Mouse (Mus musculus): ENCODE results near the gene Rft1. TPM values are rescaled to one million over a fixed set of nuclear protein-coding genes. Genes with fewer than 3 reads are reported as not detected.

Rft1 gene
- polyA plus RNA-seq, 1 experiment from 2014 or later, result 14.0 TPM

DNA sequence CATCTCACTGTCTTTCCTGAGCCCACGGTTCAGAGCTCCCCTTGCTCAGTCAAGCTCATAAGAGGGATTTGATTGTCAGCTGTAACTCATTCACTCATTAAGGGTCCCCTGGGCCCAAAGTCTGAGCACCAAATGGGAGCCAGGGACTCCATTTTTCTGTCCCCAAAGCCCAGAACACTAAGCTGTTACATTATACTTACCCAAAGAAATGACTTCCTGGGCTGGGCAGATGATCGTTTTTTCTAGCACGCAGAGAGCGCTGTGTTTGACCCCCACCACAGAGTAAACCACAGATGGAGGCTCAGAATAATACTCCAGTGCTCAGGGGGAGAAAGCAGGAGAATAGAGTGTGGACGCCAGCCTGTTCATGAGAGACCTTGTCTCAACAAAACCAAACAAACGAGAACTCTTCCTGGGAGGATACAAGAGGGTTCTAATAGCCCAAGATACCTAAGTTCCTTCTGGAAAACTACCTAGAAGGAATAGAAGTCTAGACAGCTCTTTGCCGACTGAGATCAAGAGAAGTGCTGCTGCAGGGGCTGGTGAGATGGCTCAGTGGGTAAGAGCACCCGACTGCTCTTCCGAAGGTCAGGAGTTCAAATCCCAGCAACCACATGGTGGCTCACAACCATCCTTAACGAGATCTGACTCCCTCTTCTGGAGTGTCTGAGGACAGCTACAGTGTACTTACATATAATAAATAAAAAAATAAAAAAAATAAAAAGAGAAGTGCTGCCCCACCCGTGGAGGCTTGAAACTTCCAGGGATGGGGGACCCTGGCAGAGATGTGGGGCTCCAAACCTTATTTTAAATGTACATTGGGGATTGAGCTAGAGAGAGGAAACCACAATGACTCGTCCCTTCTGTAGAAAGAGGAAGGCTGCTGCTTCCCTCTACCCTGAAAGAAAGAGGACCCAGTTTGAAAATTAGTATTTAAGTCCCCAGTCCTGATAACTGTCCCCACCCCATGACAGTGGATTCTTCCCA lies 27.1 kb upstream of the Rft1 start:
- ATAC-seq (replicated peaks; ENCODE audit: low FRiP score, low read depth) (no peak), DNase-seq (ENCODE audit: low spot score) (no peak)
- Histone ChIP-seq H3K27me3 (ENCODE audit: insufficient read depth, low read length) (no peaks in the 10 kb centered on the region), H3K4me1 (replicated peaks; ENCODE audit: insufficient read depth, low read length) (peaks cover 15% of the 10 kb centered on the region), H3K4me2 (ENCODE audit: low read length) (peak overlapping the region; percentile 76), H3K4me3 (replicated peaks; ENCODE audit: low read depth, low read length) (peak overlapping the region; percentile 58), H3K9me3 (replicated peaks; ENCODE audit: low read length) (no peaks in the 10 kb centered on the region), H3K27ac (peak overlapping the region; percentile 87), H3K9ac (ENCODE audit: low read depth, low read length) (peak overlapping the region; percentile 78), H3K36me3 (ENCODE audit: insufficient read depth, low read length) (no peaks in the 10 kb centered on the region)
- 46% methylated on average over 12 of the region's 12 CpGs for WGBS
- TF ChIP-seq CTCF (IDR thresholded peaks at IDR 0.05; ENCODE audit: low read depth), result no peak

DNA sequence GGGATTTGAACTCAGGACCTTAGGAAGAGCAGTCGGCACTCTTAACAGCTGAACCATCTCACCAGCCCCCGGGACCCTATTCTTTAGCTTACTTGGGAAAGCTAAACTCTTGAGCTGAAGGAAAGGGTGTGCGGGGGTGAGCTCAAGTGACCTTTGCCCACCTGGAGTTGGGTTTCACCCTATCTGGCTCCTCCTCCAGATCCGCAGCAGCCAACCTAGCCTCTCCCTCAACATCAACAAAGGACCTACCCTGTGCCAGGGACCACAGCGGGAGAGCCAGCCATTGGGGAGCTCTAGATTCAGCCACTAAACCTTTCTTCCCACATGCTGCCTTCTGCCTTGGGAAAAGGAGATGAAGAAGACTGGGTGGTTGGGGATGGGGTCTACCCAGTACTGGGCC lies 25.9 kb upstream of the Rft1 start:
- peaks cover 15% of the 10 kb centered on the region for H3K4me1 ChIP-seq (replicated peaks; ENCODE audit: insufficient read depth, low read length)
- H3K4me3 ChIP-seq (replicated peaks; ENCODE audit: low read depth, low read length), result no peak overlapping the region
- ATAC-seq (replicated peaks; ENCODE audit: low FRiP score, low read depth) (no peak), DNase-seq (ENCODE audit: low spot score) (no peak)
- H3K27ac ChIP-seq, result no peak overlapping the region
- no peaks in the 10 kb centered on the region for H3K36me3 ChIP-seq (ENCODE audit: insufficient read depth, low read length)
- no peak overlapping the region for H3K9ac ChIP-seq (ENCODE audit: low read depth, low read length)
- TF ChIP-seq CTCF (IDR thresholded peaks at IDR 0.05; ENCODE audit: low read depth), result no peak
- WGBS, result 62% methylated on average over 5 of the region's 5 CpGs
- no peak overlapping the region for H3K4me2 ChIP-seq (ENCODE audit: low read length)
- no peaks in the 10 kb centered on the region for H3K9me3 ChIP-seq (replicated peaks; ENCODE audit: low read length)
- H3K27me3 ChIP-seq (ENCODE audit: insufficient read depth, low read length), result no peaks in the 10 kb centered on the region

DNA sequence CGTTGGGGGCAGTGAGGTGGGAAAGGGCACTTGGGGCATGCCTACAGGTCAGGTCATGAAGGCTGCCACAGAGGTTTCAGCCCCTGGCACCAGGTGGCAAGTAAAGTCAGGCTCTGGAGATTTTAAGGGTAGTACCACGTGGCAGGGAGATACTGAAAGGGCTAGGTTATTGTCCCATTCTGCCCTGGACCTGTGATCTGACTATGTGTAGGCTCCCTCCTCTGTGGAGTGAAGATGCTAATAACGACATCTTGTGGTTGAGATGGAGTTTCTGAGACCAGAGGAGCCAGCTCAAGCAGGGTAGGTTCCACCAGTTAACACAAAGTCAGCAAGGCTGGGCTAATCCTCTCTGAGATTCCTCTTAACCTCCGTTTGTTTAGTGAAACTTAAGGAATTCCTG lies 24.3 kb upstream of the Rft1 start:
- no peak overlapping the region for H3K9ac ChIP-seq (ENCODE audit: low read depth, low read length)
- H3K4me2 ChIP-seq (ENCODE audit: low read length), result no peak overlapping the region
- TF ChIP-seq CTCF (IDR thresholded peaks at IDR 0.05; ENCODE audit: low read depth), result no peak
- no peaks in the 10 kb centered on the region for H3K36me3 ChIP-seq (ENCODE audit: insufficient read depth, low read length)
- H3K27ac ChIP-seq, result no peak overlapping the region
- H3K9me3 ChIP-seq (replicated peaks; ENCODE audit: low read length), result no peaks in the 10 kb centered on the region
- H3K4me3 ChIP-seq (replicated peaks; ENCODE audit: low read depth, low read length), result no peak overlapping the region
- DNase-seq (ENCODE audit: low spot score) (no peak), ATAC-seq (replicated peaks; ENCODE audit: low FRiP score, low read depth) (no peak)
- peaks cover 18% of the 10 kb centered on the region for H3K4me1 ChIP-seq (replicated peaks; ENCODE audit: insufficient read depth, low read length)
- H3K27me3 ChIP-seq (ENCODE audit: insufficient read depth, low read length), result no peaks in the 10 kb centered on the region
- 46% methylated on average over 4 of the region's 4 CpGs for WGBS

DNA sequence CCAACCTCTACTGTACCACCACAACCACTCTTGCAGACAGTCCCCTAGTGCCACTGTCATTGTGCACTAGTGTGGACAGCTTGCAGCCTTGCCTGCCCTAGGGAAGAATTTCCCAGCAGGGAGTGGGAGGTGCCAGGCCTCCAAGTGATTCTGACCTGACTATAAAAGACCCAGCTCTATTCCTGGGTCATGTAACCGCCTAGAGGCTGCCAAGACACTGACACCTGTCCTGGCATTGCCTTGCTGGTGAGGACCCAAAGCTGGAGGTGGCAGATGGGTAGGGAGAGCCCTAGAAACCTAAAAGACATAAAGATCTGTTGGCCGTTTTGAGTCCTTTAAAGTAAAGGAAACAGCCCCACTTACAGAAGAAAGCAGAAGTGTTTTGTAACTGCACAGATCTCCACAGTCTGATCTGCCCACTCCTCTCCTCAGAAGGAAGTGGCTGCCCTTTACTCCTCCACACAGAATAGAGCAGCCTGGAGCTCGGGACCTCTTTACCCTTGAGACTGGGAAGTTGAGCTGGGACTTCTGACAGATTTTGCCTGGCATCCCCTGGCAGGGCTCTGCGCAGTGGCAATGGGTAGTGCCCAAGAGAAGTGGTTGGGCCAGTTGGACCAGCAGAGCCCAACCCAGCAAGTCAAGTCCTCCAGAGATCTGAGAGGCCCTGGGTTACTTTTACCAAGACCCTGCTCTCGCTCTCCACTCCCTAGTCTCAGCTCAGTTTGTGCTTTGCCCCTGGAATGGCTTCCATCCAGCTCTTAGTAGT lies 23.2 kb upstream of the Rft1 start:
- no peaks in the 10 kb centered on the region for H3K27me3 ChIP-seq (ENCODE audit: insufficient read depth, low read length)
- H3K4me2 ChIP-seq (ENCODE audit: low read length), result no peak overlapping the region
- no peak overlapping the region for H3K9ac ChIP-seq (ENCODE audit: low read depth, low read length)
- peaks cover 23% of the 10 kb centered on the region for H3K4me1 ChIP-seq (replicated peaks; ENCODE audit: insufficient read depth, low read length)
- ATAC-seq (replicated peaks; ENCODE audit: low FRiP score, low read depth) (no peak), DNase-seq (ENCODE audit: low spot score) (peak; percentile 37)
- H3K36me3 ChIP-seq (ENCODE audit: insufficient read depth, low read length), result no peaks in the 10 kb centered on the region
- WGBS, result 43% methylated on average over 5 of the region's 5 CpGs
- TF ChIP-seq CTCF (IDR thresholded peaks at IDR 0.05; ENCODE audit: low read depth), result no peak
- no peaks in the 10 kb centered on the region for H3K9me3 ChIP-seq (replicated peaks; ENCODE audit: low read length)
- peak overlapping the region; percentile 51; the same call in 1 of the 2 replicates for H3K27ac ChIP-seq
- no peak overlapping the region for H3K4me3 ChIP-seq (replicated peaks; ENCODE audit: low read depth, low read length)

DNA sequence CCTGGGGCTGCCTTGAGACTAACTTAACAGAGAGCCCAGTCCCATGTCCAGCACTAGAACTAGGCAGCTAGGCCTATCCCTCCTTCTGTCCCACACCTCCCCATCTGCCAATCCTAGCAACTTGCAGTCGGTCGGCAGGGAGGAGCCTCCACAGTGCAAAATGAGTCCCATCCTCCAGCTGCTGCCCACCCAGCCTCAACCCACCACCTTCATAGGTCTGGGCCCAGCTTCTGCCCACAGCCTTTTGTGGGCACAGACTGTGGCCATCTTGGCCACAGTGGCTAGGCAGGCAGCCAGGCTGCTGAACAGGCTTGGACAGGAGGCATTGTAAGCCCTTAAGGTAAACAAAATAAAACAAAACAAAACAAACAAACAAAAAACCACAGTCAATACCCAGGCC lies 22.3 kb upstream of the Rft1 start:
- Histone ChIP-seq H3K9ac (ENCODE audit: low read depth, low read length) (no peak overlapping the region), H3K4me3 (replicated peaks; ENCODE audit: low read depth, low read length) (no peak overlapping the region), H3K9me3 (replicated peaks; ENCODE audit: low read length) (no peaks in the 10 kb centered on the region), H3K4me1 (replicated peaks; ENCODE audit: insufficient read depth, low read length) (peaks cover 17% of the 10 kb centered on the region), H3K4me2 (ENCODE audit: low read length) (no peak overlapping the region), H3K27ac (peak overlapping the region; percentile 51; the same call in 1 of the 2 replicates), H3K36me3 (ENCODE audit: insufficient read depth, low read length) (no peaks in the 10 kb centered on the region), H3K27me3 (ENCODE audit: insufficient read depth, low read length) (no peaks in the 10 kb centered on the region)
- no peak for TF ChIP-seq CTCF (IDR thresholded peaks at IDR 0.05; ENCODE audit: low read depth)
- WGBS, result 42% methylated on average over 2 of the region's 2 CpGs
- no peak for DNase-seq (ENCODE audit: low spot score)
- ATAC-seq (replicated peaks; ENCODE audit: low FRiP score, low read depth), result no peak

DNA sequence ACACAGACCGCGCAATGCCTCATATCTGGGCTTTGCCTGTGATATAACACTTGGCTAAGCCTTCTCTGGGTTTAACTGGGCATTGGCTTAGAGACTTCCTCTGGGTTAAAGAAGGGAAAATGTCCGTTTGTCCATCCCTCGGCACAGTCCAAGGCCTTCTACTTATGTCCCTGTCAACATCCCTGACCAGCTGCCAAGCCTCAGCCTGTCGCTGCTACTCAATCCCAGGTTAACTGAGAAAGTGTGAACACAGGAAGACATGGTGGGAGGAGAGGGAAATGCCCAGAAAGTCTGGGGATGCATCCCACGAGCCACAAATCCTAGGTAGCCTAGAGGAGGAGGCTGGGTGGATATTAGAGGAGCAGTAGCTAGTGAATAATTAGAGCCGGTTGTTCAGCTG lies 20.5 kb upstream of the Rft1 start:
- no peak for TF ChIP-seq CTCF (IDR thresholded peaks at IDR 0.05; ENCODE audit: low read depth)
- peaks cover 15% of the 10 kb centered on the region for H3K4me1 ChIP-seq (replicated peaks; ENCODE audit: insufficient read depth, low read length)
- no peaks in the 10 kb centered on the region for H3K9me3 ChIP-seq (replicated peaks; ENCODE audit: low read length)
- 0 out of 2 replicates have a peak overlapping the region, but pooled peaks have one; percentile 13 for H3K27ac ChIP-seq
- H3K36me3 ChIP-seq (ENCODE audit: insufficient read depth, low read length), result no peaks in the 10 kb centered on the region
- H3K27me3 ChIP-seq (ENCODE audit: insufficient read depth, low read length), result no peaks in the 10 kb centered on the region
- no peak overlapping the region for H3K4me2 ChIP-seq (ENCODE audit: low read length)
- H3K4me3 ChIP-seq (replicated peaks; ENCODE audit: low read depth, low read length), result no peak overlapping the region
- no peak overlapping the region for H3K9ac ChIP-seq (ENCODE audit: low read depth, low read length)
- 55% methylated on average over 7 of the region's 7 CpGs for WGBS
- ATAC-seq (replicated peaks; ENCODE audit: low FRiP score, low read depth) (no peak), DNase-seq (ENCODE audit: low spot score) (no peak)

Measured in kidney, postnatal 0 days (tissue).